Mouse (Mus musculus) liver, adult 2 months (tissue): ENCODE results near the gene Psmc1.

Experiments
- CTCF ChIP-seq: fragments of 200-500 bp; IDR thresholded peaks from 2 replicates; pipeline ENCODE4 v1.5.1; 2011; ENCODE audit warnings: low read depth, low read length, control low read depth
- POLR2A ChIP-seq: fragments of 200-500 bp; IDR thresholded peaks from 2 replicates; pipeline ENCODE4 v1.6.1; 2011; ENCODE audit warnings: low read length, control low read depth; ENCODE audit not compliant: insufficient read depth; ENCODE audit errors: extremely low read depth

DNA sequence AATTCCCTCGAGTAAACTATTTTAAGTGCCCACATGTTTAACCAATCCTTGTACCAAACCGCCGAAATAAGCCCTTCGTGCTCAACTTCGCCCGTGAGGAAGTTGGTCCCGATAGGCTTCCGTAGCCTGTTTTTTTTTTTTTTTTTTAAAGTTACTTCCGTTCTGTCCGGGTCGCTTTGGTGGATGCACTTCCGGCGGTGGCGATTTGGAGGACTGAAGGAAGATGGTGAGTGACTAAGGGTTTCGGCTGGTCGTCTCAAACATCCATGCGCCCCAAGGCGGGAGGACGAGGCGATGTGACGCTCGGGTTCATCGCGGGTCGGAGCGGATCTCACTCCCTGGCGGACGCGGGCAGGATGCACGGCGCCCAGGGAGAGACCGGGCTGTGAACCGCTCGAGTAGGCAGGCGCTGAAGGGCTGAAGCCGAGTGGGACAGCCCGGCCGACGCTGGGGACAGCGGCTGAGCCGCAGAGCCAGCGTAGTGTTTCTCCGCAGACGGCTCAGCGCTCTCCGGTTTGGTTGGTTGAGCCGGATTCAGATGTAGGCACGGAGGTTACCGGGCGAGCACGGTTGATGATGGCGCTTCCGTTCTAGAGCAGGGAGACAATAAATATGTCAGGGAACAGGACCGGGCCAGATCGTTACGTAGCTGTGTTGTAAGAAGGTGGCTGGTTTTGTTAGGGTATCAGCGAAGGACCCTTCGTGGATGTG is at the start of gene Psmc1:
- TF ChIP-seq CTCF (no peak), POLR2A (peak; percentile 62)
